Mouse (Mus musculus): ENCODE measurements around the gene Adcy7.

- no peak for TF ChIP-seq CTCF (IDR thresholded peaks at IDR 0.05; ENCODE audit: borderline replicate concordance, control insufficient read depth, extremely low read depth, insufficient read depth, low read length, poor library complexity)
- TF ChIP-seq POLR2A (IDR thresholded peaks at IDR 0.05; ENCODE audit: control insufficient read depth, extremely low read depth, insufficient read depth, low read length, poor library complexity), result no peak
Observed at GRCm38 (mm10) chr8:88237606-88238005, 34.6 kb upstream of the Adcy7 start.
